Mouse (Mus musculus): Measurements from ENCODE around the gene Cisd1. TPM values are rescaled to one million over a fixed set of nuclear protein-coding genes. Genes with fewer than 3 reads are reported as not detected.
A peak's percentile ranks its signal among the peaks of the same experiment; 100 is the strongest.

The Cisd1 gene
- total RNA-seq, 2 experiments from 2014 or later: 236 to 244 TPM

- no peak for DNase-seq
- intact Hi-C loops (cut with DNase I): no loop called here
Observed at GRCm38 (mm10) chr10:71349290-71349689, 4.5 kb upstream of the Cisd1 start.

DNA sequence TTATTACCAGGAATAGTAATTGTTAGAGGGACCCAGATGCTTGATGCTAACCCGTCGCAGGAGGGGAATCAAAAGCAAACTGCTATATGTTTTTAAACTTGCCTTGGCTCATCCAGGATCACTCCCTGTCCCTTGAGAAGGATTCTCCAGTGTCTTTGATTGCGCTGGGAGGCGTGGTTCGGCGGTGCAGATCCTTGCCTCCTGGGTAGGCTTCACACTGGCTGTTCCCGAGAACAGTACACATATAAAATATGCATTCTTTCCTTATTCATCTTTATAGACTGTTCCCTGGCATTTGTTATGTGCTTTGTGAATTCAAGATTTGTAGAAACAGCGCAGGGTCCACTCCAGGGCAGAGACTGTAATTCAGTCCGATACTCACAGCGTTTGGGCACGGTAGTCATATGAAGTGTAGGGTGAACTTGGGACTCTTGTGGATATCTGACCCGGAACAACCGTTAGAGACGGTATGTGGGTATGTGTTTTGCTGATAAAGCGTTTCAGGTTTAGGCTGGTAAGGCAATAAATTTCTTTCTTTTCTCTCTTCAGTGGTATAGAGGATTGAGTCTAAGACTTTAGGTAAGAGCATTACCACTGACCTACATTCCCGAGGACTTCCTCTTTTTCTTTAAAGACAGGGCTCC, 4.0 kb upstream of the Cisd1 start:
- intact Hi-C loops (cut with DNase I): no loop called here
- DNase-seq: peak in 1 of 2 experiments; percentile 33

DNA sequence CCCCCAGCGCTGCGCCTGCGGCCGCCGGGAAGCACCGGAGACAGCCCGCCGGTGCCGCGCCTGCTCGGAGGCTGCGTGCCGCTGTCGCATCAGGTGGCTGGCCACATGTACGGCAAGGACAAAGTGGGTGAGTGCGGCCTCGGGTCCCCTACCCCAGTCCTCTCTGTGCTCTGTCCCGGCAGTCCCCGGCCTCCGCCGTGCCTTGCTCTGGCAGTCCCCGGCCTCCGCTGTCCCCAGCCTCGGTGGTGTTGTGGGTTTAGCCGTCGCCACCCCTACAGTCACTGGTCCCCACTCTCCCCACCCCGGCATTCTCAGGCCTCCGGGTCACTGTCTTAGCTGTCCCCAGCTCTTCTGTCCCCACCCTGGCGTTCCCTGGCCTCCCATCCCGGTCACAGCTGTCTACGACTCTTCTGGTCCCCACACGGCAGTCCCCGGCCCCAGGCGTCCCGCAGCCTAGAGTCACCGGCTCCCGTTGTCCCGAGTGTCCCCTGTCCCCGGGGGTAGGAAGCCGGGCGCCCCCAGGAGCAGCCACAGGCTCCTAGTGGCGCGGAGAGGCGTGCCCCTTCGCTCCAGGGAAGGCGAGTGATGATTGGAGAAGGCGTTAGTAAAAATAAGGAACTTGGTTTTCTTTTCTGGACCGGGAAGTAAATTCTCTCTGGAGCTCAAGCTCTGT, 3.3 kb upstream of the Cisd1 start:
- intact Hi-C loops (cut with DNase I): no loop called here
- DNase-seq: peak; percentile 63 to 69

- peak; percentile 99 to 100 for DNase-seq
- intact Hi-C loops (cut with DNase I): no loop called here
Observed at GRCm38 (mm10) chr10:71347509-71347949, 2.8 kb upstream of the Cisd1 start, which contains the start of gene Ipmk. TSS of gene Ipmk (plus strand) at chr10:71347763.

GRCm38 (mm10) chr10:71346722-71347508, 2.2 kb upstream of the Cisd1 start:
- DNase-seq: no peak
- intact Hi-C loops (cut with DNase I): no loop called here

DNA sequence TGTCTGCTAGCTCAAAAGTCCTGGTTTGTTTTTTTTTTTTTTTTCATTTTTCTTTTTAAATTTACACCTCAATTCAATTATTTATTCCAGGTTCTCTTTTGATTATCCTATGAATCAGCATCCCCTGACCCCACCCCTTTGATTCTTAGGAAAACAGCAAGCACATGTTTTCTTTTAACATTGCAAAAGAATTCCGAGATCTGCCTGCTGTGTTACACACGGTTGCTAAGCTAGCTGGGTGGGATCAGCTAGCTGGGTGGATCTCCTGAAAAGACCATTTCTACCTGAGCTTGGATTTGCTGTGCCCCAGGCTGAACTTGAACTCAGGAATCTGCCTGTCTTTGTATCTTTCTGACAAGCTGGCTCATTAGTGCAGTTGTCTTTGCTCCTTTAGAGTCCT, 1.4 kb upstream of the Cisd1 start:
- DNase-seq: no peak
- intact Hi-C loops (cut with DNase I): no loop called here

GRCm38 (mm10) chr10:71343567-71344265, 1.0 kb downstream of the Cisd1 start:
- no peak for DNase-seq
- intact Hi-C loops (cut with DNase I): no loop called here

GRCm38 (mm10) chr10:71343130-71343529, 1.6 kb downstream of the Cisd1 start:
- no peak for DNase-seq
- intact Hi-C loops (cut with DNase I): no loop called here

DNA sequence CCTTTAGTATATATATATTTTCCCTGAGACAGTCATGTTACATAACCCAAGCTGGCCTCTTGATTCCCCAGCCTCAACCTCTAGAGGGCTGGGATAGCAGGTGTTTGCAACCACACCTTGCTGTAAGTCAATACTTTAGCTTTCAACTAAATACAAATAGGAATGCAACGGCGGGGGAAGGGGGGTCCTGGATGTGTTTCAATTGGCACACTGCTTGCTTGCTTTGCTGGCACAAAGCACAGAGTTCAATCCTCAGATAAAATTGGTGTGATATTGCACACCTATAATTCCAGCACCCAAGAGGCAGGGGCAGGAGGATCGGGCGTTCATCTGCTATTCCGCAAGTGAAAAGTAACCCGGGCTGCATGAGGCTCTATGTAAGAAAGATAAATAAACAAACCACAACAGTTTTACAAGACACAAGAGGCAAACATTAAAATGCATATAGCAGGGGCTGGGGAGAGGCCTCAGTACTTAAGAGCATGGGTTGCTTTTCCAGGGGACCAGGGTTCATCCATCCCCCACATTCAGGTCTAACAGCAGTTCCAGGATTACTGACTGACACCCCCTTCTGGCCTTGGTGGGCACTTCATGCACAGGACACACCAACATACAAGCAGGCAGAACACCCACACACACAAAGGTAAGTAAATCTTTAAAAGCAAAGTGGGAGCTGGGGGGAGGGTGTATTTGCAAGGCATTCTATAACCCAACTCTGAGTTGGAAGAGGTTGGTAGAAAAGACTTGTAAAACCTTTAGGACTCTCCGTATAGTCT, 2.5 kb downstream of the Cisd1 start:
- intact Hi-C loops (cut with DNase I): no loop called here
- DNase-seq: no peak

DNA sequence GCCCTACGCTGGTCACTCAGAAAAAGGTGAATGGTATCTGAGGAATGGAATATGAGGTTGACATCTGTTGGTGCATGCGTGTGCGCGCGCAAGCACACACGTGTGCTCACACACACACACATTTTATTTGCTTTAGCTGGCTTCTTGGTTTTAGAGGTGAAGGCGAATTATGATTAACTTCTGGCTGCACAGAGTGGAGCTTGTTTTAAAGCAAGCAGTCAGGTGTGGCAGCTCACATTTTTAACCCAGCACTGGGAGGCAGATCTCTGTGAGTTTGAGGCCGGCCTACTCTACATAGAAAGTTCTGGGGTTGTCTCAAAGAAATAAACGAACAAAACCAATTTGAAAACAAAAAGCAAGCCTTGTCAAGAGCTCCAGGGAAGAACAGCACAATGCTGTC, 3.5 kb downstream of the Cisd1 start:
- DNase-seq: no peak
- intact Hi-C loops (cut with DNase I): no loop called here

DNA sequence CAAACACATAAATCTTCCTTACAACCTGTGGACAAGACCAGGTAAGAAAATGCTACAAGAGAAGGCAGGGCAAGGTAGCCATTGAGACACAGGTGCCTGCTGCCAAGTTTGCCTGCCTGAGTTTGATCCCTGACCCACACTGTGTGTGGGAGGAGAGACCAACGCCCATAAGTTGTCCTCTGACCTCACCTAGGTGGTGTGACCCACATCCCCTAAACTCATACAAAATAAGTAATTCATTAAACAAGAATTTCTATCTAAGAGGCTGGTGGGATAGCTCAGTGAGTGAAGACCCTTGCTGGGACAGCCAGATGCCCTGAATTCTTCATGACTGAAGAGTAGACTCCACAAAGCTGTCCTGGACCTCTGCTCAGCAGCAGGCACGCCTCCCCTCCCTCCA, 4.6 kb downstream of the Cisd1 start:
- no peak for DNase-seq
- intact Hi-C loops (cut with DNase I): no loop called here

DNA sequence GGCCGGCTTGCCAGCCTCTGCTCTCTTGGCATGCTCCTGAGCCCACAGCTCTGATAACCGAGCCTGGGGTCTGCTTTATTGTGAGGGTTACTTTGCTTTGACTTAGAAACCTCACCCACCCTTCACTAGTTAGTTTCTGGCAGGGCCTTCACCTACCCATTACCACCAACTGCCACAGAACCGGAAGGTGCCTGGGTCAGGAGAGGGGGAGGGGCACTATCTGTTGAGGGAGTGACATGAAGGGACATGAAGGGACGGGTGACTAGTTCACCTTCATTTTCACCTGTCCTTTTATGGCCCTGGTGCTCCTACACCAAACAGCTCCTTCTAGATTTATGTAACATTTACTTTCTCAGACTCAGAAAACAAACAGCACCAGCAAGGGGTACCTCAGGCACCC, 5.3 kb downstream of the Cisd1 start:
- intact Hi-C loops (cut with DNase I): no loop called here
- no peak for DNase-seq

GRCm38 (mm10) chr10:71338156-71338905, 6.4 kb downstream of the Cisd1 start:
- DNase-seq: no peak
- intact Hi-C loops (cut with DNase I): no loop called here

- no peak for DNase-seq
- intact Hi-C loops (cut with DNase I): no loop called here
Observed at GRCm38 (mm10) chr10:71337733-71338132, 7.0 kb downstream of the Cisd1 start.

DNA sequence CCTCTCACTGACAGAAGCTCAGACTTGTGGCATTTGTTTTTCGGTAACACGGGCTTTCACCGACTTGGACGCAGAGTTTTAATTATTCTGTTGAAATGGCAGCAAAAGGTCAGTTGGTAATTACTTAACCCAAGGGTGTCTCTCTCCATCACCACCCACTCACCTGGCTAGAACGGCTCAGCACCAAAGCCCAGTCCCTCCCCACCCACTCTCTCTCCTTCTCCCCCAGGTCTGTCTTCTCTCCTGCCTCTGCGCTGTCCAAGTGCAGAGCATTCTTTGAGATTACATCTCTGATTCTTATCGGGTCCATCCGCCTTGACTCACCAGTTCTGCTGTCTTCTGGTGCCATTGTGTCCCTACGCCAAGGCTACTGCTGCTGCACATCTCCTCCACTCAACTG, 11.9 kb downstream of the Cisd1 start:
- DNase-seq: no peak
- intact Hi-C loops (cut with DNase I): no loop called here

- no peak for DNase-seq
- intact Hi-C loops (cut with DNase I): no loop called here
Observed at GRCm38 (mm10) chr10:71332376-71332775, 12.4 kb downstream of the Cisd1 start.

DNA sequence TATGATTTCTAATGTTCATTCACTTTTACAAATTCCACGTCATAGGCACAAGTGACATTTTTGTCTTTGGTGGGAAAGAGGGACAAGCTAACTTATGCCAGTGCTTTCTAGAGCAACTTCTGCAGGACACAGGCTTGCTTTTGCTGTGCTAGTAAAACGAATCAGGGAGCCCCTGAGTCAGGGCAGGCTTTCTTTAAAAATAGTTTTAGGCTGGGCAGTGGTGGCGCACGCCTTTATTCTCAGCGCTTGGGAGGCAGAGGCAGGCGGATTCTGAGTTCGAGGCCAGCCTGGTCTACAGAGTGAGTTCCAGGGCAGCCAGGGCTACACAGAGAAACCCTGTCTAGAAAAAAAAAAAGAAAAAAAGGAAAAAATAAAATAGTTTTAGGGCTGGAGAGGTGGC, 12.8 kb downstream of the Cisd1 start:
- DNase-seq: no peak
- intact Hi-C loops (cut with DNase I): no loop called here

- DNase-seq: no peak
- intact Hi-C loops (cut with DNase I): no loop called here
Observed at GRCm38 (mm10) chr10:71330070-71330469, 14.7 kb downstream of the Cisd1 start.

- intact Hi-C loops (cut with DNase I): no loop called here
- no peak for DNase-seq
Observed at GRCm38 (mm10) chr10:71329295-71329694, 15.5 kb downstream of the Cisd1 start.

- DNase-seq: no peak
- intact Hi-C loops (cut with DNase I): no loop called here
Observed at GRCm38 (mm10) chr10:71328870-71329269, 15.9 kb downstream of the Cisd1 start.
